Mouse (Mus musculus): ENCODE measurements around the gene Rspry1. TPM values are rescaled to one million over a fixed set of nuclear protein-coding genes. Genes with fewer than 3 reads are reported as not detected.

Rspry1 gene
- polyA plus RNA-seq, 1 experiment from 2014 or later = 35.0 TPM

- no peak for DNase-seq
- H3K27ac ChIP-seq (ENCODE audit: low read depth) = no peak overlapping the region
- no peak overlapping the region for H3K4me2 ChIP-seq
- no peaks in the 10 kb centered on the region for H3K9me3 ChIP-seq (ENCODE audit: low read depth, low read length)
- WGBS = 68% methylated on average over 8 of the region's 8 CpGs
- no peaks in the 10 kb centered on the region for H3K36me3 ChIP-seq (ENCODE audit: insufficient read depth)
- no peak overlapping the region for H3K4me3 ChIP-seq (ENCODE audit: low read depth, low read length)
- TF ChIP-seq CTCF (IDR thresholded peaks at IDR 0.05; ENCODE audit: low read depth) = no peak
- no peaks in the 10 kb centered on the region for H3K4me1 ChIP-seq (ENCODE audit: insufficient read depth)
- no peak overlapping the region for H3K9ac ChIP-seq
- H3K27me3 ChIP-seq (ENCODE audit: insufficient read depth, low read length) = no peaks in the 10 kb centered on the region
- no peak for ATAC-seq (ENCODE audit: insufficient read depth)
Measured at GRCm38 (mm10) chr8:94567159-94567849, 34.4 kb upstream of the Rspry1 start.

GRCm38 (mm10) chr8:94568098-94568497, 33.6 kb upstream of the Rspry1 start:
- Histone ChIP-seq H3K27ac (ENCODE audit: low read depth) (no peak overlapping the region), H3K27me3 (ENCODE audit: insufficient read depth, low read length) (no peaks in the 10 kb centered on the region), H3K9me3 (ENCODE audit: low read depth, low read length) (no peaks in the 10 kb centered on the region), H3K9ac (no peak overlapping the region), H3K36me3 (ENCODE audit: insufficient read depth) (peaks cover 4% of the 10 kb centered on the region), H3K4me1 (ENCODE audit: insufficient read depth) (no peaks in the 10 kb centered on the region), H3K4me2 (no peak overlapping the region), H3K4me3 (ENCODE audit: low read depth, low read length) (no peak overlapping the region)
- TF ChIP-seq CTCF (IDR thresholded peaks at IDR 0.05; ENCODE audit: low read depth) = no peak
- ATAC-seq (ENCODE audit: insufficient read depth) (no peak), DNase-seq (no peak)
- 81% methylated on average over 8 of the region's 8 CpGs for WGBS

- Histone ChIP-seq H3K9me3 (ENCODE audit: low read depth, low read length) (no peaks in the 10 kb centered on the region), H3K36me3 (ENCODE audit: insufficient read depth) (peaks cover 17% of the 10 kb centered on the region), H3K4me3 (ENCODE audit: low read depth, low read length) (no peak overlapping the region), H3K27ac (ENCODE audit: low read depth) (no peak overlapping the region), H3K4me1 (ENCODE audit: insufficient read depth) (no peaks in the 10 kb centered on the region), H3K4me2 (no peak overlapping the region), H3K9ac (no peak overlapping the region), H3K27me3 (ENCODE audit: insufficient read depth, low read length) (no peaks in the 10 kb centered on the region)
- 70% methylated on average over 1 of the region's 1 CpGs for WGBS
- ATAC-seq (ENCODE audit: insufficient read depth) (no peak), DNase-seq (no peak)
- no peak for TF ChIP-seq CTCF (IDR thresholded peaks at IDR 0.05; ENCODE audit: low read depth)
Measured at GRCm38 (mm10) chr8:94569419-94569818, 32.3 kb upstream of the Rspry1 start.

DNA sequence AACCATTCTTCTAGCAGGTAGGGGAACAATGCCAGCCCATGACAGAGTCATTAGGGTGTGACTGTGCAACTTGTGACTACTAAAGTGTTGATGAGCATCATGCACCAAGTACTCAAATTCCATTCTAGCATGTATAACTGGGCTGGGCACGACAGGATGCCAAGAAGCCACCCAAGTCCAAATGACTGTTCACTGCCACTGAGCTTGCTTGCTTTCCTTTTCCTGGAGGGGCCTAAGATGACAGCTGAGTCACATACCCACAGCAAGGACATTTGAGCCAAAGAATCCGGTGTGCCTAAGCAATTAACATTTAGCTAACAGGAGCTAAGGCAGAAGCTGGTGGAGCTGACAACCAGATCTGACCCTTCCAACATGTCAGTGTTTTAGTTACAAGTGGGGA, 29.8 kb upstream of the Rspry1 start:
- no peaks in the 10 kb centered on the region for H3K4me1 ChIP-seq (ENCODE audit: insufficient read depth)
- H3K9ac ChIP-seq = no peak overlapping the region
- ATAC-seq (ENCODE audit: insufficient read depth) (no peak), DNase-seq (no peak)
- no peak overlapping the region for H3K4me2 ChIP-seq
- H3K4me3 ChIP-seq (ENCODE audit: low read depth, low read length) = no peak overlapping the region
- TF ChIP-seq CTCF (IDR thresholded peaks at IDR 0.05; ENCODE audit: low read depth) = no peak
- no peak overlapping the region for H3K27ac ChIP-seq (ENCODE audit: low read depth)
- H3K27me3 ChIP-seq (ENCODE audit: insufficient read depth, low read length) = no peaks in the 10 kb centered on the region
- H3K9me3 ChIP-seq (ENCODE audit: low read depth, low read length) = no peaks in the 10 kb centered on the region
- H3K36me3 ChIP-seq (ENCODE audit: insufficient read depth) = peaks cover 40% of the 10 kb centered on the region
- 69% methylated on average over 2 of the region's 2 CpGs for WGBS

GRCm38 (mm10) chr8:94574159-94574907, 27.4 kb upstream of the Rspry1 start:
- Histone ChIP-seq H3K4me1 (ENCODE audit: insufficient read depth) (no peaks in the 10 kb centered on the region), H3K27me3 (ENCODE audit: insufficient read depth, low read length) (no peaks in the 10 kb centered on the region), H3K36me3 (ENCODE audit: insufficient read depth) (peaks cover 63% of the 10 kb centered on the region), H3K9ac (no peak overlapping the region), H3K4me2 (no peak overlapping the region), H3K4me3 (ENCODE audit: low read depth, low read length) (no peak overlapping the region), H3K27ac (ENCODE audit: low read depth) (no peak overlapping the region), H3K9me3 (ENCODE audit: low read depth, low read length) (no peaks in the 10 kb centered on the region)
- ATAC-seq (ENCODE audit: insufficient read depth) (no peak), DNase-seq (no peak)
- TF ChIP-seq CTCF (IDR thresholded peaks at IDR 0.05; ENCODE audit: low read depth) = no peak
- 88% methylated on average over 16 of the region's 16 CpGs for WGBS

DNA sequence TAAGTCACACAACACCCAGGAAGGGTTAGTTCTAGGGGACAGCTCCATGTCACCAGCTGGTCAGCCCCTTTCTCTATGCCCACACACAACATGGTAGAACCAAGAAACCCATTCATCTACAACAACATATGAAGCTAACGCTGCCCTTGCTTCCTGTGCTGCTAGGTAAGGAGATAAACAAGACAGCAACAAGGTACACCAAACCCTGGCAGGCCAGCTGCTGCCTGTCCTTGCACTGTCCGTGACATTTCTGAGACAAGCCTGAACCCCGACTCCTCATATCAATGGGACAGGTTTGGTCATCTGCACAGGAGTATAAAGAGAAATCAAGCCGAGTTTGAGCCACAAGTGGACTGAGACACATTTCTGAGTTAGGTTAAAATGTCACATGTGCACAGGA, 26.6 kb upstream of the Rspry1 start:
- no peak for DNase-seq
- Histone ChIP-seq H3K4me1 (ENCODE audit: insufficient read depth) (no peaks in the 10 kb centered on the region), H3K4me2 (no peak overlapping the region), H3K27me3 (ENCODE audit: insufficient read depth, low read length) (no peaks in the 10 kb centered on the region), H3K9me3 (ENCODE audit: low read depth, low read length) (no peaks in the 10 kb centered on the region), H3K36me3 (ENCODE audit: insufficient read depth) (peaks cover 70% of the 10 kb centered on the region), H3K4me3 (ENCODE audit: low read depth, low read length) (no peak overlapping the region), H3K9ac (no peak overlapping the region), H3K27ac (ENCODE audit: low read depth) (no peak overlapping the region)
- no peak for ATAC-seq (ENCODE audit: insufficient read depth)
- WGBS = 88% methylated on average over 4 of the region's 4 CpGs
- no peak for TF ChIP-seq CTCF (IDR thresholded peaks at IDR 0.05; ENCODE audit: low read depth)

DNA sequence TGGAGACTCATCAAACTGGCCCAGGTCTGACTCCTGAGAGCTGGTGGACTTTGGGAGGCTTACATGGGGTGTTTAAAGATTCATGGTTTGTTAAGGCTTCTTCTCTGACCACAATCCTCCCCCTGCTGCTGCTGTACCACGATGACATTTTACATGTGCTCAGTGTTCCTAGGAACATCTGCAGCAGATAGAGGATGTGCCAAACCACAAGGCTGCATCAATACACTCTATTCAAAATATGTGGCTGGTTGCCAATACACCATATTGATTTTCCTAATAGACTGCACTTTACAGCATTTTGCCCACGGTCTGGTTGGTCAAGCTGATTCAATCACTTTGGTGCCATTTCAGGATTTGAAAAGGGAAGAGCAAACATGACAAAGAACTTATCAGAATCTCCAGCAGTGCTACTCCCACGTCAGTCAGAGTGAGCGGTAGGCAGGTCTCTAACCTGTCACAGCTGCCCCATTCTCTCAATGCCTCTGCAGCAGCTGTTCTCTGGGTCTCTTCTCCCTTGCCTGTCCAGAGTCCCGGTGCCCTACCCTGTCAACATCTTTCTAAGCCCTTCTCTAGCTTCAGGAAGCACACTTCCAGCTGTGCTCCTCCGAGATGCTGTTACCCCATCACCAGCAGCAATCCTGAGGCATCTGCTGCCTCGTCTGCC, 19.8 kb upstream of the Rspry1 start:
- no peak overlapping the region for H3K27ac ChIP-seq (ENCODE audit: low read depth)

More for the DNA sequence above, 19.8 kb upstream of the Rspry1 start:
- Histone ChIP-seq H3K4me2 (no peak overlapping the region), H3K36me3 (ENCODE audit: insufficient read depth) (peaks cover 91% of the 10 kb centered on the region), H3K9ac (no peak overlapping the region), H3K9me3 (ENCODE audit: low read depth, low read length) (no peaks in the 10 kb centered on the region), H3K27me3 (ENCODE audit: insufficient read depth, low read length) (no peaks in the 10 kb centered on the region), H3K4me1 (ENCODE audit: insufficient read depth) (no peaks in the 10 kb centered on the region), H3K4me3 (ENCODE audit: low read depth, low read length) (no peak overlapping the region)
- 81% methylated on average over 7 of the region's 7 CpGs for WGBS
- no peak for ATAC-seq (ENCODE audit: insufficient read depth)
- DNase-seq = no peak
- TF ChIP-seq CTCF (IDR thresholded peaks at IDR 0.05; ENCODE audit: low read depth) = no peak
